Mouse (Mus musculus) urinary bladder, postnatal 4 days (tissue): ENCODE results near the gene Gm3409.
"Not testable (repeated sequence)": the region's sequence is repeated elsewhere in the genome, so short reads cannot be mapped to it uniquely, and the experiment has no call there.

ENCODE experiments used
- DNase-seq, 2 experiments: peaks; one replicate each; pipeline ENCODE4 v3.0.0; 2021 to 2022; ENCODE audit warnings: low spot score in 2 of 2

The Gm3409 gene

GRCm38 (mm10) chr5:146537347-146537746 lies at the start of gene Gm3409:
Gm3409 (plus strand) TSS chr5:146537647.
- not testable (repeated sequence) for DNase-seq

DNA sequence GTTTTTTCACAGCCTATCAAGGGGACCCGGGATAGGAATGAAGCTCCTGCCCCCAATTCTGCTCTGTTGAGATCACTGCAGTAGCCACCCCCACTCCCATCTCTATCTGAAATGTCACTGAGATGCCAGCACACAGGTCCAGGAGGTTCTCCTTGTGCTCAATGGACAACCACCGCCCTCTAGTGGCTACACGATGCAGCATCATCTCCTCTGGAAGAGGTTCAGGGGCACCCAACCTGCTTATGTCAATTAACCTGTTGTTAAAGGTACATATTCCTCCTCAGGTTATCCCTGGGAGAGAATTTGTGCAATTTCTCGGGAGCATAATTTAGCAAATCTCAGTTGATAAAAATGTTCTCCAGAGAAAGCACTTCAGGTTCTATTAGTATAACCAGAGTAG lies 48.5 kb upstream of the Gm3409 start:
- DNase-seq: not testable (repeated sequence)

GRCm38 (mm10) chr5:146491063-146491462 lies 46.4 kb upstream of the Gm3409 start, which contains the start of gene Gm6370:
Gm6370 (plus strand) TSS chr5:146491363.
- not testable (repeated sequence) for DNase-seq

GRCm38 (mm10) chr5:146502099-146502498 lies 35.3 kb upstream of the Gm3409 start, which contains the start of gene 4930449I24Rik:
4930449I24Rik (plus strand) TSS chr5:146502399.
- DNase-seq: not testable (repeated sequence)

- DNase-seq: not testable (repeated sequence)
These were observed 23.6 kb upstream of the Gm3409 start, which contains the start of gene Gm3402 for GRCm38 (mm10) chr5:146513823-146514222. Gm3402 (plus strand) TSS chr5:146514123.

DNA sequence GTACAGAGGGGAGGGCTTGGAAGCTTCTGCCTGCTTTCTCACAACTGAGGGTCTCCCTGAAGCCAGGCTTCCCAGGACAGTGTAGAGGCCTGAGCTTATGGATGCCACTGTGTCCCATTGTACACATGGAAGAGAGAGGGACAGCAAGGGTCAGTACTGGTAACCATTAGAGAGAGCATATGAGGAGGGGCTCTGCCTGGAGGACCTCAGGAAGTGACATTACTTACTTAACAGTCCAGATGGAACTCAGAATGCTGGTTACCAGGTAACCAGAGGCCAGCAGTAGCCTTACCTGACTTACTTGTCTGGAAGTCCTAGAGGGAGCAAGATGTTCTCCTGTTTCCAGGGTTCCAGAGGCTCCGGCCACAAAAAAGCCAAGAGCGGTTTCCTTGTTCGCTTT lies 11.9 kb upstream of the Gm3409 start, which contains the start of gene Gm3404:
Gm3404 (plus strand) TSS at position 301 of the 400 bp plus-strand sequence.
- DNase-seq: not testable (repeated sequence)

GRCm38 (mm10) chr5:146555836-146556235 lies 18.4 kb downstream of the Gm3409 start, which contains the start of gene Gm3415:
Gm3415 (plus strand) TSS chr5:146556136.
- not testable (repeated sequence) for DNase-seq

DNA sequence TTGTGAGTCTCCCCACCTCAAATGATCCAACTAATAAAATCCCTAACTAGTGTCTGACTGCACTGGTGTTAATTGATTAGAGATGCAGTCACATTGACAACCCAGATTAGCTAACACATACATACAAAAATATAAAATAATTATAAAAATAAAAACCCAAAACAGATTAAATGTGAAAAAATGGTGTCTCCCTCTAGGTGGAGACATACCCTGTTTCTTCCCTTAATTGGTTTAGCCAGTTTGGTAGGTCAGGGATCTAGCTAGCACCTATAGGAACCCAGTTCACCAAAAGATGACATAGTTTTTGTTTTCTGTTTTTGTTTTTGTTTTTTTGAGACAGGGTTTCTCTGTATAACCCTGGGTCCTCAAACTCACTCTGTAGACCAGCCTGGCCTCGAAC lies 26.8 kb downstream of the Gm3409 start:
- DNase-seq: no peak

GRCm38 (mm10) chr5:146567054-146567453 lies 29.6 kb downstream of the Gm3409 start:
- no peak for DNase-seq

GRCm38 (mm10) chr5:146570179-146570578 lies 32.7 kb downstream of the Gm3409 start:
- not testable (repeated sequence) for DNase-seq

GRCm38 (mm10) chr5:146571830-146572734 lies 34.6 kb downstream of the Gm3409 start:
- not testable (repeated sequence) for DNase-seq

DNA sequence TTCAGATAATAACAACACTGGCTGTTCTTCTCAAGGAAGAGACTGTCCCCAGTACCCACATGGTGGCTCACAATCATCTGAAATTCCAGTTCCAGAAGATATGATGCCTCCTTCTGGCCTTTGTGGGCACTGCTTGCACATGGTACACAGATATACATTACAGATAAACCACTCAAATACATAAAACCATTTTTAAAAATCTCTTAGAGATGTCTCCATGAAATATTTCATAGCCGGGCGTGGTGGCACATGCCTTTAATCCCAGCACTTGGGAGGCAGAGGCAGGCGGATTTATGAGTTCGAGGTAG lies 35.2 kb downstream of the Gm3409 start:
- DNase-seq: not testable (repeated sequence)

GRCm38 (mm10) chr5:146576668-146577067 lies 39.2 kb downstream of the Gm3409 start:
- no peak for DNase-seq

DNA sequence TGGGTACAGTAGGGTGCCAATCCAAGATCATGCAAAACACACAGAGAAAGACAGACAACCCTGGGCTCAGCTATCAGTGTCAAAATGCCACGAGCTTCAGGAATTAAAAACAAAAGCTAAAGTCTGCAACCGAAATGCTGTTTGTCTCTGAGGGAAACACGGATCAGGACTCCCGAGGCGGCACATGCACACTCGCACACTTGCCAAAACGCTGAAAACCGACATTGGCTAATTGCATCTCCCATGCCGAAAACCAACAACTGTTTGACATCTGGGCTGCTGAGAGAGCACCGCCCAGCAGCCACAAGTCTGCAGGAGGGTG lies 46.7 kb downstream of the Gm3409 start:
- no peak for DNase-seq

- DNase-seq: no peak
These were observed 47.2 kb downstream of the Gm3409 start, which contains the start of gene Gpr12 for GRCm38 (mm10) chr5:146584478-146585306. Gpr12 (minus strand) TSS chr5:146585239.

DNA sequence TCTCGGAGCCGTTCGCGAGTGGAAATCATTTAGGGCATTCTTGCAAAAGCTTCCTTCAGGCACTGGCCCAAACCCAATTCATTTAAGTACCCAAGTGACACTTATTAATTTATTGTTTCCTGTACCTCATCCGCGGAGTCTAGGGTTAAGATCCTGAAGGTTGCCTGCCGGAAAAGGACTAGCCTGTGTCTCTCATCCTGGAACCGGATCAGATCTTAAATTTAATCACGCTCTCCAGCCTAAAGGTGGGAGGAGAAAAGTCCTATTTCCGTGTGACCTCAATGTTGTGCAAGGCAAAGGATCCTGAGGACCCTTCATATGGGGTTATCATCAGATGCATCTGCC lies 47.8 kb downstream of the Gm3409 start:
- DNase-seq: no peak

DNA sequence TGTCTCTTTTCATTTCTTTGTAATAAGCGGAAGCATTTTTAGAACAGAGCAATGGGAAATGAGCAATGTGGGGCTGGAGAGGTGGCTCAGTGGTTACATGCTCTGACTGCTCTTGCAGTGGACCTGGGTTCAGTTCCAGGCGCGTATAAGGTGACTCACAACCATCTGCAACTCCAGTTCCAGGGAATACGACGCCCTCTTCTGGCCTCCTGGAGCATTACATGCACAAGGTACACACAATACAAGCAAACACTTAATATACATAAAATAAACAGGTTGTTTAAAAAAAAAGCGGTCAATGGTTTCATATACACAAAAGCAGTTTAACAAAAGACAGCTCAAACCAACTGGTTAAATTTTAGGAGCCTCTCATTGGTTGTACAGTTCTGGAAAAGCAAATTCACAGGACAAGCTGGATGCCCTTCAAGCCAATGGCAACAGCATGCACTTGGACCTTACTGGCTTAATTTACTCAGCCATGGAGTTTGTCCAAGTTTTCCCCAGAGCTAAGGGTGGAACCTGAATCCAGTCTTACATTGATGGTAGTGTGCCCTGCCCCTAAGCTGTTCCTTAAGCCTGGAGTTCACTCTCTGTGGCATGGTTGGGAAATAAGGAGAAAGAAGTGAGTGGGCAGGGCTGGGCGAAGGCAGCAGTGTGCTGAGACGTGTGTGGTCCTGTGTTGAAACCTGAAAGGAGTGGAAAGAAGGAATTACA lies 49.1 kb downstream of the Gm3409 start:
- no peak for DNase-seq
